In the genomic region with DNA sequence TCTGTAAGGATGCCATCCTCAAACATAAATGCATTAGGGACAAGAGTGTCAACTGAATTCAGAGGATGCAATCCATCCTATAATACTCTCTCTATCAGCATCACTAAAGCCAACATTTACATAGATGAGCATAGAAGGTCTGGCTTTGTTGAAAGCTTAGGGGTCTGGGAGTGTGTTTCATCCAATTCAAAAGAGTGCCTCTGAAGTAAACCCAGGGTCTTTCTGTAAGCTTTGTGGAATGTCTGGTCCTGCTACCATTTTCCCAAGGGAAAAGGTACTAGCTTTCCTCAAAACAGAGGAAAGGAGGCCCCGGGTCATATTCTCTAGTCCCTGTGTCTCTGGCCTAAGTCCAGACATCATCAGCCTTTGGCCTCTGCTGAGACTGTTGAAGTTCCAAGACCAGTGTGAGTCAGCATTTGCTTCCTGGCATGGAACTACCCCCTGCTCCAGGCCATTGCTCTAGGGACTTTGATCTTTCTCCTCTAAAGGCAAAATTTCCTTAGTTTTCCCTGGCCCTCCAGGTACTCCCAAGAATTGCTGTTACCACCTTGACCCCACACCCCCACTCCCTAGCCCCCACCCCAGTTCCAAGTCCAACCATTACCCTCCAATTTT, we compare ENCODE assay signal across 10 mouse cellular contexts.
DNase-seq lines count a peak whose midpoint lies in the region; ATAC-seq and TF ChIP-seq lines count a peak whose summit lies in the region.
"Had no signal": no experiment of that assay in that cellular context is flagged by ENCODE, and none has a peak within 500 bp of the region (broad histone marks: within the 10 kb centered on the region; RNA-seq: fewer than 3 reads in every experiment).

No protein-coding gene starts in this region.

- 0 out of 2 replicates have a peak, but pooled peaks cover 3% of the 10 kb centered on the region for H3K9me3 ChIP-seq in intestine, embryonic 16.5 days (ENCODE audit: control insufficient read depth, low read length)

- 58% methylated on average over 1 of the region's 1 CpGs for WGBS in intestine, embryonic 16.5 days
- WGBS in small intestine, adult 2 months = 16% methylated on average over 1 of the region's 1 CpGs

- no peaks in the 10 kb centered on the region for H3K36me3 ChIP-seq in intestine, embryonic 16.5 days (ENCODE audit: control insufficient read depth, insufficient read depth, low read length)
- no peaks in the 10 kb centered on the region for H3K36me3 ChIP-seq in small intestine, adult 2 months (ENCODE audit: control insufficient read depth, insufficient read depth, low read length)

- H3K27me3 ChIP-seq in intestine, embryonic 16.5 days (replicated peaks; ENCODE audit: control insufficient read depth, insufficient read depth, low read length) = no peaks in the 10 kb centered on the region
- H3K27me3 ChIP-seq in small intestine, adult 2 months (ENCODE audit: control insufficient read depth, insufficient read depth, low read length) = no peaks in the 10 kb centered on the region

- no peak for TF ChIP-seq CTCF in small intestine, adult 2 months (IDR thresholded peaks at IDR 0.05; ENCODE audit: extremely low read depth, insufficient read length, insufficient replicate concordance, low read depth, low read length)

- no peak overlapping the region for H3K4me3 ChIP-seq in intestine, embryonic 16.5 days (ENCODE audit: low read length)
- no peak overlapping the region for H3K4me3 ChIP-seq in small intestine, adult 2 months (ENCODE audit: low read depth, low read length)

- peak; percentile 89 for ATAC-seq in intestine, embryonic 16.5 days

- no peak for TF ChIP-seq POLR2A in small intestine, adult 2 months (IDR thresholded peaks at IDR 0.05; ENCODE audit: low read depth, low read length)

- peak overlapping the region; percentile 61; the same call in 1 of the 2 replicates for H3K27ac ChIP-seq in intestine, embryonic 16.5 days (ENCODE audit: low read length)
- peak overlapping the region; percentile 82 for H3K27ac ChIP-seq in small intestine, adult 2 months (ENCODE audit: insufficient read depth, low read depth, low read length)
- H3K27ac ChIP-seq: hindbrain, embryonic 14.5 days had no signal

- H3K4me2 ChIP-seq in intestine, embryonic 16.5 days (ENCODE audit: low read depth, low read length) = no peak overlapping the region
- H3K4me2 ChIP-seq: hindbrain, embryonic 14.5 days had no signal

- peak; percentile 7 for DNase-seq in lung, postnatal 36 days
- DNase-seq in lung, adult 18-20 months = no peak
- peak; percentile 40 for DNase-seq in fibroblast of lung, adult 2 months (ENCODE audit: low read depth)
- no peak for DNase-seq in cerebellum, adult 9-11 months
- no peak for DNase-seq in ovary, postnatal 14 days (ENCODE audit: low spot score)
- DNase-seq in retina, postnatal 1 day = no peak
- DNase-seq: thymus, postnatal 25 days had no signal

- H3K9ac ChIP-seq in intestine, embryonic 16.5 days (ENCODE audit: low read depth, low read length) = no peak overlapping the region
- H3K9ac ChIP-seq: hindbrain, embryonic 14.5 days had no signal

- H3K4me1 ChIP-seq in intestine, embryonic 16.5 days (ENCODE audit: control insufficient read depth, insufficient read depth, low read length) = peaks cover 3% of the 10 kb centered on the region; the same call in 1 of the 2 replicates
- H3K4me1 ChIP-seq in small intestine, adult 2 months (ENCODE audit: control insufficient read depth, insufficient read depth, insufficient read length, low read length) = peaks cover 13% of the 10 kb centered on the region; the same call in 1 of the 2 replicates

Comparison
In these comparisons a context has a peak if more than half of its experiments do, and no peak if none do; other contexts are left out.
1. DNase-seq: peak in lung, postnatal 36 days (single experiment) and fibroblast of lung, adult 2 months (single experiment); none in lung, adult 18-20 months (0 of 2), cerebellum, adult 9-11 months (single experiment), ovary, postnatal 14 days (single experiment) and retina, postnatal 1 day (single experiment).